Mouse (Mus musculus): ENCODE measurements around the gene Slc38a8. TPM values are rescaled to one million over a fixed set of nuclear protein-coding genes. Genes with fewer than 3 reads are reported as not detected.

Slc38a8 gene
- total and polyA plus RNA-seq, 3 experiments = not detected

DNA sequence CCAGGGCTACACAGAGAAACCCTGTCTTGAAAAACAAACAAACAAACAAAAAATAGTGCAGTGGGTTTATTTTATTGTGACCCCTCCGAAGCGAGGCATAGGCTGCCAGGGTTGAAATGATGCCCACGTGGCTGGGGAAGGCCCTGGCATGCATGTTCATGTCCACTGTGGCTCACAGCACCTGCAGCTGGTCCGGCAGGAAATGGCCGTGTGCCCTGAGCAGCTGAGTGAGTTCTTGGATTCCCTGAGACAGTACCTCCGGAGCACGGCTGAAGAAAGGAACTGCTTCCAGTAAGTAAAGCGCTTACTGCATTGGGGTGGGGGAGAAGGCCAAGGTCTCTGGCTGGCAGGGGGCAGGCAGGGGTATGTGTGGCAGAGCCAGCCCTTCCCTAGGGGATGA is 33.4 kb downstream of the Slc38a8 start:
- Histone ChIP-seq H3K4me1 (ENCODE audit: control insufficient read depth in 1 of 2, insufficient read depth in 2 of 2, low read length in 2 of 2) (0 out of 4 replicates have a peak, but pooled peaks cover 0 to 4% of the 10 kb centered on the region in 2 experiments), H3K27me3 (ENCODE audit: control insufficient read depth in 1 of 2, insufficient read depth in 2 of 2, low read length in 2 of 2) (no peaks in the 10 kb centered on the region; a peak in 1 of 4 replicates), H3K9me3 (replicated peaks; ENCODE audit: insufficient read depth, low read length) (no peaks in the 10 kb centered on the region), H3K79me2 (ENCODE audit: control insufficient read depth, insufficient read depth, low read length, poor library complexity) (no peaks in the 10 kb centered on the region), H3K27ac (ENCODE audit: control insufficient read depth, low read depth, low read length) (no peak overlapping the region), H3K36me3 (ENCODE audit: control insufficient read depth in 1 of 2, insufficient read depth in 2 of 2, low read length in 2 of 2) (no peaks in the 10 kb centered on the region), H3K4me3 (ENCODE audit: control insufficient read depth in 1 of 2, insufficient read depth in 1 of 2, low read depth in 2 of 2, low read length in 2 of 2) (no peak overlapping the region), H3K9ac (ENCODE audit: control insufficient read depth, low read depth, low read length, poor library complexity, severe bottlenecking) (no peak overlapping the region)
- TF ChIP-seq JUND (IDR thresholded peaks at IDR 0.05; ENCODE audit: low read depth, low read length) = no peak
- TF ChIP-seq USF1 (IDR thresholded peaks at IDR 0.05; ENCODE audit: low read depth, low read length) = no peak
- TF ChIP-seq BHLHE40 (IDR thresholded peaks at IDR 0.05; ENCODE audit: borderline replicate concordance, low read depth, low read length) = no peak
- TF ChIP-seq ZKSCAN1 (IDR thresholded peaks at IDR 0.05; ENCODE audit: low read depth, low read length) = no peak
- no peak for TF ChIP-seq SMC3 (IDR thresholded peaks at IDR 0.05; ENCODE audit: low read depth, low read length)
- no peak for TF ChIP-seq NELFE (IDR thresholded peaks at IDR 0.05; ENCODE audit: low read depth, low read length)
- TF ChIP-seq ZNF384 (IDR thresholded peaks at IDR 0.05; ENCODE audit: low read depth, low read length) = no peak
- no peak for DNase-seq (ENCODE audit: low read depth, low spot score)

GRCm38 (mm10) chr8:119466794-119467193 is 34.7 kb downstream of the Slc38a8 start:
- Histone ChIP-seq H3K4me3 (ENCODE audit: control insufficient read depth in 1 of 2, insufficient read depth in 1 of 2, low read depth in 2 of 2, low read length in 2 of 2) (no peak overlapping the region), H3K27me3 (ENCODE audit: control insufficient read depth in 1 of 2, insufficient read depth in 2 of 2, low read length in 2 of 2) (no peaks in the 10 kb centered on the region; a peak in 1 of 4 replicates), H3K79me2 (ENCODE audit: control insufficient read depth, insufficient read depth, low read length, poor library complexity) (no peaks in the 10 kb centered on the region), H3K9ac (ENCODE audit: control insufficient read depth, low read depth, low read length, poor library complexity, severe bottlenecking) (no peak overlapping the region), H3K27ac (ENCODE audit: control insufficient read depth, low read depth, low read length) (no peak overlapping the region), H3K9me3 (replicated peaks; ENCODE audit: insufficient read depth, low read length) (no peaks in the 10 kb centered on the region), H3K4me1 (ENCODE audit: control insufficient read depth in 1 of 2, insufficient read depth in 2 of 2, low read length in 2 of 2) (0 out of 4 replicates have a peak, but pooled peaks cover 0 to 4% of the 10 kb centered on the region in 2 experiments), H3K36me3 (ENCODE audit: control insufficient read depth in 1 of 2, insufficient read depth in 2 of 2, low read length in 2 of 2) (no peaks in the 10 kb centered on the region)
- TF ChIP-seq CHD2 (IDR thresholded peaks at IDR 0.05; ENCODE audit: low read length) (no peak), RCOR1 (IDR thresholded peaks at IDR 0.05; ENCODE audit: low read depth, low read length) (no peak), MAZ (IDR thresholded peaks at IDR 0.05; ENCODE audit: low read depth, low read length) (no peak), TCF12 (IDR thresholded peaks at IDR 0.05; ENCODE audit: low read depth, low read length) (no peak), UBTF (IDR thresholded peaks at IDR 0.05; ENCODE audit: borderline replicate concordance, insufficient read depth, low read depth, low read length) (no peak), ELF1 (IDR thresholded peaks at IDR 0.05; ENCODE audit: low read depth, low read length) (no peak)
- no peak for DNase-seq (ENCODE audit: low read depth, low spot score)

DNA sequence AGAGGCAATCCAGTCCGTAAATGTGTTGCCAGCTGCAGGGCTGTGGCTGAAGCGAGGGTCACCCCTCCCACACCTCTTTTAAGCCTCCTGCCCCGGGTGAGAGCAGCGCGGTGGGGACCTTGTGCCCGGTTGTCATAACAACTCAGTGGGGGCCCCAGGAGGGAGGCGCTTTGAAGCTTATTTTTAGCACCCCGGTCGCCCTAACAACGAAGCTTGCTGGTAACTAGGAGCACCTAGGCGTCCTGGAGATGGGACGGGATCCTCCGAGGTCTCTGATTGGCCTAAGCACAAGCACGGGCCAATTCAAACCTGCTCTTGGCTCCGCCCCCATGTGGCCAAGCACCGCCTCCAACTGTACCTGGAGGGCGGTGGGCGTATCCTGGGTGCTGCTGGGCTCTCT is 35.4 kb downstream of the Slc38a8 start:
- no peak for DNase-seq (ENCODE audit: low read depth, low spot score)

More for the DNA sequence above, 35.4 kb downstream of the Slc38a8 start:
- no peak for TF ChIP-seq TAL1 (IDR thresholded peaks at IDR 0.05; ENCODE audit: low read length)
- TF ChIP-seq NRF1 (IDR thresholded peaks at IDR 0.05; ENCODE audit: insufficient read depth, low read depth, low read length, poor library complexity, severe bottlenecking) = no peak
- no peak for TF ChIP-seq SMC3 (IDR thresholded peaks at IDR 0.05; ENCODE audit: low read depth, low read length)
- Histone ChIP-seq H3K27ac (ENCODE audit: control insufficient read depth, low read depth, low read length) (no peak overlapping the region), H3K9me3 (replicated peaks; ENCODE audit: insufficient read depth, low read length) (no peaks in the 10 kb centered on the region), H3K36me3 (ENCODE audit: control insufficient read depth in 1 of 2, insufficient read depth in 2 of 2, low read length in 2 of 2) (no peaks in the 10 kb centered on the region), H3K79me2 (ENCODE audit: control insufficient read depth, insufficient read depth, low read length, poor library complexity) (no peaks in the 10 kb centered on the region), H3K9ac (ENCODE audit: control insufficient read depth, low read depth, low read length, poor library complexity, severe bottlenecking) (no peak overlapping the region), H3K4me1 (ENCODE audit: control insufficient read depth in 1 of 2, insufficient read depth in 2 of 2, low read length in 2 of 2) (0 out of 4 replicates have a peak, but pooled peaks cover 0 to 4% of the 10 kb centered on the region in 2 experiments), H3K27me3 (ENCODE audit: control insufficient read depth in 1 of 2, insufficient read depth in 2 of 2, low read length in 2 of 2) (no peaks in the 10 kb centered on the region; a peak in 1 of 4 replicates), H3K4me3 (ENCODE audit: control insufficient read depth in 1 of 2, insufficient read depth in 1 of 2, low read depth in 2 of 2, low read length in 2 of 2) (no peak overlapping the region)
